Mouse (Mus musculus) kidney, embryonic 16.5 days (tissue): Measurements from ENCODE around the gene Fam53a. TPM values are rescaled to one million over a fixed set of nuclear protein-coding genes. Genes with fewer than 3 reads are reported as not detected.
A peak's percentile ranks its signal among the peaks of the same experiment; 100 is the strongest.

Source experiments
- ATAC-seq: fragments of 200-750 bp; cut with Nextera tagmentation; 2 replicates; pipeline ENCODE4 v1.8.0; 2017; ENCODE audit warnings: moderate TSS enrichment; ENCODE audit not compliant: low FRiP score, low TSS enrichment
- H3K27ac ChIP-seq: fragments of 300-500 bp; sonication (generic); 2 replicates; pipeline ENCODE4 v1.5.1; 2014; ENCODE audit warnings: low read length
- H3K27me3 ChIP-seq: fragments of 300-500 bp; sonication (generic); 2 replicates; pipeline ENCODE4 v1.6.1; 2014; ENCODE audit warnings: low read length, control low read depth, mixed read lengths; ENCODE audit not compliant: insufficient read depth
- H3K36me3 ChIP-seq: fragments of 300-500 bp; sonication (generic); 2 replicates; pipeline ENCODE4 v1.6.1; 2014; ENCODE audit warnings: low read length, control low read depth, mixed read lengths; ENCODE audit not compliant: insufficient read depth
- H3K4me1 ChIP-seq: fragments of 300-500 bp; sonication (generic); 2 replicates; pipeline ENCODE4 v1.6.1; 2014; ENCODE audit warnings: low read length, control low read depth, mixed read lengths; ENCODE audit not compliant: insufficient read depth
- H3K4me2 ChIP-seq: fragments of 300-500 bp; sonication (generic); replicated peaks from 2 replicates; pipeline ENCODE4 v1.6.1; 2014; ENCODE audit warnings: low read depth, low read length
- H3K4me3 ChIP-seq: fragments of 300-500 bp; sonication (generic); 2 replicates; pipeline ENCODE4 v1.5.1; 2014; ENCODE audit warnings: mild to moderate bottlenecking, low read length
- H3K9ac ChIP-seq: fragments of 300-500 bp; sonication (generic); replicated peaks from 2 replicates; pipeline ENCODE4 v1.6.1; 2014; ENCODE audit warnings: low read length
- H3K9me3 ChIP-seq: fragments of 300-500 bp; sonication (generic); 2 replicates; pipeline ENCODE4 v1.6.1; 2016; ENCODE audit warnings: low read length, control low read depth
- WGBS: fragments of 180-500 bp; shearing (Covaris S2); extraction: QIAGEN DNeasy Blood & Tissue Kit; methylation state at CpG from one replicate; pipeline ENCODE4 v1.1.7; 2014; 5-methylcytosine and 5-hydroxymethylcytosine counted together
- polyA plus RNA-seq: library from polyadenylated mRNA; unstranded; fragments of >200 nt; fragmentation: Nextera tagmentation; extraction: Ambion mirVana; gene quantifications from 2 replicates; pipeline ENCODE4 v1.2.1, GENCODE M21; 2015

Gene Fam53a
- 62.6 and 65.7 TPM in 2 replicates for polyA plus RNA-seq

- no peaks in the 10 kb centered on the region for H3K9me3 ChIP-seq
- peak within 1 kb of the TSS; percentile 79 for H3K4me2 ChIP-seq
- ATAC-seq, result peak; percentile 96
- H3K9ac ChIP-seq, result peak within 1 kb of the TSS; percentile 79
- 0% methylated on average over 93 of the region's 99 CpGs for WGBS
- H3K4me3 ChIP-seq, result peak within 1 kb of the TSS; percentile 90
- H3K36me3 ChIP-seq, result no peaks in the 10 kb centered on the region
- peak within 1 kb of the TSS; percentile 86 for H3K27ac ChIP-seq
- H3K27me3 ChIP-seq, result no peaks in the 10 kb centered on the region
- peaks cover 16% of the 10 kb centered on the region for H3K4me1 ChIP-seq
Measured at GRCm38 (mm10) chr5:33629301-33629987, at the start of gene Fam53a, which contains the start of gene Gm9903. Gene Fam53a, minus strand, starts transcription at chr5:33629635. Gene Gm9903, plus strand, starts transcription at chr5:33629925.

GRCm38 (mm10) chr5:33678244-33678643 lies 48.8 kb upstream of the Fam53a start:
- H3K36me3 ChIP-seq, result peaks cover under 1% of the 10 kb centered on the region
- no peaks in the 10 kb centered on the region for H3K27me3 ChIP-seq
- no peaks in the 10 kb centered on the region for H3K4me1 ChIP-seq
- H3K4me3 ChIP-seq, result no peak overlapping the region
- H3K27ac ChIP-seq, result no peak overlapping the region
- ATAC-seq, result no peak
- H3K9me3 ChIP-seq, result no peaks in the 10 kb centered on the region
- H3K4me2 ChIP-seq, result no peak overlapping the region
- 86% methylated on average over 5 of the region's 5 CpGs for WGBS
- H3K9ac ChIP-seq, result no peak overlapping the region

- H3K27me3 ChIP-seq, result no peaks in the 10 kb centered on the region
- ATAC-seq, result no peak
- H3K36me3 ChIP-seq, result peaks cover 19% of the 10 kb centered on the region
- no peak overlapping the region for H3K4me2 ChIP-seq
- no peak overlapping the region for H3K27ac ChIP-seq
- 0% methylated on average over 1 of the region's 1 CpGs for whole genome bisulfite sequencing
- H3K4me1 ChIP-seq, result no peaks in the 10 kb centered on the region
- H3K9ac ChIP-seq, result no peak overlapping the region
- no peak overlapping the region for H3K4me3 ChIP-seq
- no peaks in the 10 kb centered on the region for H3K9me3 ChIP-seq
Measured at GRCm38 (mm10) chr5:33675964-33676363, 46.5 kb upstream of the Fam53a start.

GRCm38 (mm10) chr5:33674439-33674838 lies 45.0 kb upstream of the Fam53a start:
- 83% methylated on average over 3 of the region's 3 CpGs for WGBS
- Histone ChIP-seq H3K9me3 (no peaks in the 10 kb centered on the region), H3K4me1 (no peaks in the 10 kb centered on the region), H3K36me3 (peaks cover 33% of the 10 kb centered on the region), H3K27ac (no peak overlapping the region), H3K27me3 (no peaks in the 10 kb centered on the region), H3K4me3 (no peak overlapping the region), H3K4me2 (no peak overlapping the region), H3K9ac (no peak overlapping the region)
- ATAC-seq, result 0 out of 2 replicates have a peak, but pooled peaks have one; percentile 4

- ATAC-seq, result no peak
- Histone ChIP-seq H3K9me3 (no peaks in the 10 kb centered on the region), H3K27ac (no peak overlapping the region), H3K4me2 (no peak overlapping the region), H3K9ac (no peak overlapping the region), H3K27me3 (no peaks in the 10 kb centered on the region), H3K4me1 (no peaks in the 10 kb centered on the region), H3K4me3 (no peak overlapping the region), H3K36me3 (peaks cover 61% of the 10 kb centered on the region)
- WGBS, result 85% methylated on average over 5 of the region's 5 CpGs
Measured at GRCm38 (mm10) chr5:33671659-33672058, 42.2 kb upstream of the Fam53a start.

- H3K36me3 ChIP-seq, result peaks cover 85% of the 10 kb centered on the region
Measured at GRCm38 (mm10) chr5:33668223-33668622, 38.8 kb upstream of the Fam53a start.

GRCm38 (mm10) chr5:33658664-33659050 lies 29.2 kb upstream of the Fam53a start:
- Histone ChIP-seq H3K4me3 (peak overlapping the region; percentile 66), H3K27ac (peak overlapping the region; percentile 99), H3K4me1 (peaks cover 25% of the 10 kb centered on the region), H3K4me2 (peak overlapping the region; percentile 93), H3K27me3 (no peaks in the 10 kb centered on the region), H3K9me3 (no peaks in the 10 kb centered on the region), H3K36me3 (peaks cover 31% of the 10 kb centered on the region), H3K9ac (peak overlapping the region; percentile 77)
- ATAC-seq, result peak; percentile 22
- WGBS, result under 1% methylated on average over 26 of the region's 26 CpGs

More at GRCm38 (mm10) chr5:33668223-33668622, 38.8 kb upstream of the Fam53a start:
- H3K9me3 ChIP-seq, result no peaks in the 10 kb centered on the region
- no peaks in the 10 kb centered on the region for H3K4me1 ChIP-seq
- no peak overlapping the region for H3K27ac ChIP-seq
- H3K4me3 ChIP-seq, result no peak overlapping the region
- no peak for ATAC-seq
- no peak overlapping the region for H3K9ac ChIP-seq
- H3K4me2 ChIP-seq, result no peak overlapping the region
- H3K27me3 ChIP-seq, result no peaks in the 10 kb centered on the region

- Histone ChIP-seq H3K27ac (peak within 1 kb of the TSS; percentile 99), H3K9me3 (no peaks in the 10 kb centered on the region), H3K4me2 (peak within 1 kb of the TSS; percentile 93), H3K27me3 (no peaks in the 10 kb centered on the region), H3K4me1 (peaks cover 25% of the 10 kb centered on the region), H3K9ac (peak within 1 kb of the TSS; percentile 77), H3K4me3 (peak within 1 kb of the TSS; percentile 66), H3K36me3 (peaks cover 29% of the 10 kb centered on the region)
- peak; percentile 97 for ATAC-seq
- WGBS, result under 1% methylated on average over 60 of the region's 60 CpGs
Measured at GRCm38 (mm10) chr5:33657787-33658663, 28.6 kb upstream of the Fam53a start, which contains the start of the genes Tacc3 and Tmem129. Gene Tacc3, plus strand, starts transcription at chr5:33658128. Gene Tmem129, minus strand, starts transcription at chr5:33658416.

- peaks cover 24% of the 10 kb centered on the region; the same call in 1 of the 2 replicates for H3K36me3 ChIP-seq
- H3K9ac ChIP-seq, result peak overlapping the region; percentile 77
- H3K27me3 ChIP-seq, result no peaks in the 10 kb centered on the region
Measured at GRCm38 (mm10) chr5:33657251-33657786, 27.9 kb upstream of the Fam53a start.

More at GRCm38 (mm10) chr5:33657251-33657786, 27.9 kb upstream of the Fam53a start:
- peak; percentile 29 for ATAC-seq
- H3K27ac ChIP-seq, result peak overlapping the region; percentile 89
- H3K4me2 ChIP-seq, result peak overlapping the region; percentile 93
- under 1% methylated on average over 32 of the region's 32 CpGs for WGBS
- no peaks in the 10 kb centered on the region for H3K9me3 ChIP-seq
- peak overlapping the region; percentile 66 for H3K4me3 ChIP-seq
- H3K4me1 ChIP-seq, result peaks cover 29% of the 10 kb centered on the region
